Mouse (Mus musculus) spleen, postnatal 10 days (tissue): ENCODE results near the gene Zdhhc12.
A peak's percentile ranks its signal among the peaks of the same experiment; 100 is the strongest.
"Not testable (repeated sequence)": the region's sequence is repeated elsewhere in the genome, so short reads cannot be mapped to it uniquely, and the experiment has no call there.

Experiments
- DNase-seq, 2 experiments: peaks; one replicate each; pipeline ENCODE4 v3.0.0; 2021 to 2022; ENCODE audit warnings: low spot score in 2 of 2

Gene Zdhhc12

DNA sequence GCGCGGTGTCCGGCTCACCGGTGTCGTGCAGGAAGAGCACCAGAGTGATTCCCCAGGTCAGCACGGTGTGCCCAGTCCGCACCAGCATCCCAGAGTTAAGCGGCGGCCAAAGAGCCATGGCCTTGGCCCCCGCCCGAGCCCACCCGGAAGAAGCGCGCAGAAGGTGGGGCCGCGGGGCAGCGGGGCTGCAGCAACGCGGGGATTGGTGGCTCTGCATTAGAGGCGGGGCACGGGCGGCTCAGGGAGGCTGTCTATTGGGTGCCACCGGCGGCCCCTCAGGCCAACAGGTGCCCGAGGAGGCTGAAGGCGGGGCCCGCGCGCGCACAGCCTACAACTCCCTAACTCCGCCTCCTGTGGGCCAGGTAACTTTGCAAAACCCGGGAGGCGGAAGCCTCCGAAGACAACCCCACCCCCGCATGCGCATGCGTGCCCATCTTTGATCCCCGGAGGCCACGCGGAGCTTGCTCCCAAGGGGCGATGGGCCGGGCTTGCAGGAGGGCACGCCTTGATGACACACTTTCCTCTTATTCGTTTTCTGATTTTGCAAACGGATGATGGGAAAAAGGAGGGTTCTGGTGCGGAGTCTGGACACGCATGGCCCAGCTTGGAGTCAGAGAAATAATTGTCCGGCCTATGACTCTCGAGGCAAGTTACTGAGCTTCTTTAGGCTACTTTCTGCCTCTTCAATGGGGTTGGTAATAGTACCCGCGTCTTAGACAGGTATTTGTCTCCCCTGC lies at the start of gene Zdhhc12:
TSS of gene Zdhhc12 (minus strand) at position 178 of the 737 bp plus-strand sequence.
- peak; percentile 84 to 96 for DNase-seq

- DNase-seq, result not testable (repeated sequence)
Measured at GRCm38 (mm10) chr2:30140021-30140420, 46.6 kb upstream of the Zdhhc12 start.

GRCm38 (mm10) chr2:30136458-30136857 lies 43.0 kb upstream of the Zdhhc12 start:
- no peak for DNase-seq

- no peak for DNase-seq
Measured at GRCm38 (mm10) chr2:30134928-30135620, 41.6 kb upstream of the Zdhhc12 start.

DNA sequence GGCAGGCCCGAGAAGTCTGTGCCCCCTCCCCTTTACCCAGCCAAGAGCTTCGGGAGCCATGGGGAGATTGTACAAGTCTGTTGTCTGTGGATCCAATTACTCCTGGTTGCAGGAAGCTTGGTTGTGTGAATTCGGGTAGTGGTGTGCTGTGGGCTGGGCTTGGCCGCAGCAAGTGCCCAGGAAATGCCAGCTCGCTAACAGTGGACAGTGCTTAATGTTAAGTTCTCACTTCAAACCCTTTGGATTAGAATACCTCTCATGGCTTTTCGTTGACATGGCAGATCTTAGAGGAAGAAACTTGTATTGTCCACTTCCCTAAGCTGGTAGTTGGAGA lies 40.9 kb upstream of the Zdhhc12 start:
- DNase-seq, result peak in 1 of 2 experiments; percentile 46

- peak; percentile 98 for DNase-seq
Measured at GRCm38 (mm10) chr2:30133613-30134377, 40.3 kb upstream of the Zdhhc12 start, which contains the start of gene Tbc1d13. Gene Tbc1d13 (plus strand): TSS chr2:30133746.

- DNase-seq, result peak in 1 of 2 experiments; percentile 40
Measured at GRCm38 (mm10) chr2:30132801-30133612, 39.6 kb upstream of the Zdhhc12 start.

- DNase-seq, result not testable (repeated sequence)
Measured at GRCm38 (mm10) chr2:30131240-30131639, 37.8 kb upstream of the Zdhhc12 start.

- DNase-seq, result no peak
Measured at GRCm38 (mm10) chr2:30130156-30130555, 36.7 kb upstream of the Zdhhc12 start.

DNA sequence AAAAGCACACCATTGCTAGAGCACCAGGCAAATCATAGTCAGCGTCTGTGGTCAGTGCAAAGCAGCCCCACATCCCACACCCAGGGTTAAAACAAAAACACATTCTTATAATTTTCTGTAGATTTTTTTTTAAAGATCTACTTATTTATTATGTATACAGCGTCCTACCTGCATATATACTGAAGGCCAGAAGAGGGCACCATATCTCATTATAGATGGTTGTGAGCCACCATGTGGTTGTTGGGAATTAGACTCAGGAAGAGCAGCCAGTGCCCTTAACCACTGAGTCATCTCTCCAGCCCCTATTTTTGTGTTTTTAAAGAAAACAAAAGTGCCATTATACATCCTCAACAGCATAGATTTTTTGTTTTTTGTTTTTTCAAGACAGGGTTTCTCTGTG lies 35.3 kb upstream of the Zdhhc12 start:
- peak in 1 of 2 experiments; percentile 47 for DNase-seq

DNA sequence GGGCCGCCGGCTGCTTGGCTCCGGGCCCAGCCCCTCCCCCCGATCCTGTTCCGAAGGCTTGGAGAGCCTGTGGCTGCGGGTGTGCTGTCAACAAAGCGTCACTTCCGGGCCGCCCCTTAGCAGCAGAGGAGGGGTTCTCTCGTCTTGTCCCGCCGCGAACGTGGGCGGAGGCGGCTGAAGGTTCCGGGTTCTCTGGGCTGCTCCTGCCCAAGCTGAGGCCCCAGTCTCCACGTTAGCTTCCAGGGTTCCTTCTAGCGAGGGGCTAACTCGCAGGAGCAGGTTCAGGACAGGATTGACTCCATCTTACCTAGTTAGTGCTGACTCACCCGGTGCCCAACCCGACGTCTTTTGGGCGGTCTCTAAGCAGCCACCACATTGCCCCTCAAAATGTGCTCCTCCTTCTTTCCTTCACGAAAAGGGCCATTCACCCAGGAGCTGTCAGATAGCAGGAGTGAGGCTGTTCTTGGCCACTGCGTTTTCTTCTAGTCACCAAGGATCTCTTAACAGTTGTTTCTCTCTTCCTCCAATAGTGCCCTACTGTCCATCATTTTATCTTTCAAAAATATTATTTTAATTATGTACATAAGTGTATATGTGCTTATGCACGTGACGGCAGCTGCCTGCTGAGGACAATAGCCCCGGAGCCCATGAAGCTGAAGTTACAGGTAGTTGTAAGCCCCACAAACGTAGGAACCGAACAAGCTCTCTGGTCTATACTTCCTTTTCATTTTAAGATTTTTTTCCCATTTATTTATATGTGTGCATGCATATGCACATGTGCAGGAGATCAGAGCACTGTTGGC lies 31.2 kb upstream of the Zdhhc12 start, which contains the start of gene Zer1:
TSS of gene Zer1 (minus strand) at position 114 of the 803 bp plus-strand sequence.
- DNase-seq, result peak; percentile 92 to 97

DNA sequence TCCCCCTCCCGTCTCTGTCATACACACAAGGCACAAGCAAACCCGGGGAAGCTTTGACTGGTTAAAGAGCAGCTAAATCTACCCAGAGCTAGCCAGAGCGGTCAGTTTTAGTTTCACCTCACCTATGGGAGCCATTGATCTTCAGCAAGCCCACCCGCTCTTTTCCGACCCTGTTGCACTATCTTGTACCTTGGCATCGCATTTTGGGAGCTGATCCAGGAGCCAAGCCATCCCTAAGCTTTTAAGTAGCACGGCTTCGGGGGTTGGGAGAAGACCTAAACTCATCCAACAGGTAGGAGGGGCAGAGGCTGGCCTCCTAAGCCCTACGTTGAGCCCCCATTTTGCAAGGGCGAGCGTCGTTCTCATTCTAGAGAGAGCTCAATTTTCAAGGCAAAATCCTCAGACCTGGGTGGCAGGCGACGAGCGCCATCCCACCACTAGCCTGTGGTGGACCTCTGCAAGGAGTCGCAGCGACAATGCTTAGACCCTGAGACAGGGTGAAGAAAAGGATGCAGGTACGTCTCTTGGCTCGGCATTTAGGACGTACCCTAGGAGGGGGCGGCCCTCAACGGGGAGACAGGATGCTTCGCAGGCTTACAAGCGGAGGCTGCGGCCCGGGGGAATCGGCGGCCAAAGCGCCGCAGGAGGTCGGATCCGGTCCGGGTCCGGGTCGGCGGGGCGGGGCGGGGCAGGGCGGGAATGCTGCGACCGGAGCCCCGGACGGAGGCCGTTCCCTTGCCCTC lies 30.5 kb upstream of the Zdhhc12 start:
- DNase-seq, result peak in 1 of 2 experiments; percentile 39

DNA sequence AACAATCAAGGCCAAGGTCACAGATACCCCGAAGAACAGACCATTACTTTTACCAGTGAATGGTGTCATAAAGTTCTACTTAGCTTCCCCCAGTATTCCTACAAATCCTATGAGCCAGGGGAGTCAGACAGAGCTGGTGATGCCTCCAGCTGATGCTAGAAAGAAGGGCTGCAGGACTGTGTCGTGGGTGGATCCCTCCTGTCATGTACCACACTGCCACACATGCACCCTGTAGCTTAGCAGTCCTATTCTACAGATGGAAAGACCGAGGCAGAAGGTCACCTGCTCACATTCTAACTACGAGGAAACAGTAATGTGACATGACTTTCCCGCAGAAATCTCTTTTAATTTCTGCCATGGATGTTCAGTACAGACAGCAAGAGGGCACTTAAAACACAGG lies 29.3 kb upstream of the Zdhhc12 start:
- DNase-seq, result no peak

DNA sequence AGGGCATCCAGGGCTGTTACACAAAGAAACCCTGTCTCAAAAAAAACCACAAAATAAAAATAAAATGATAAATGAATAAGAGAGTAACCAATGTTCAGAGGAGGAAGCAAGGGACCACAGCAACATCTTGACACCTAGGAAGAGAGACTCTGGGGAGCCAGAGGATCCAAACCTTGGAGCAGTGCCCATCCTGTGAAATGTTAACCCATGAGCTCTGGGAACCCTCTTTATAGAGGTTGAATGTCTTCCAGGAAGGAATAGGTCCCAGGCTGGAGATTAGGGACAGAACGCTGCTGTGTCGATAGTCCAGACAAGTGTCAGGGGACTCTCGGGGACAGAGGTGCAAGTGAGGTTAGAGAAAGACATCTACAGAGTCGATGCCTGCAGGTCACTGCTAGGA lies 26.8 kb upstream of the Zdhhc12 start:
- no peak for DNase-seq

DNA sequence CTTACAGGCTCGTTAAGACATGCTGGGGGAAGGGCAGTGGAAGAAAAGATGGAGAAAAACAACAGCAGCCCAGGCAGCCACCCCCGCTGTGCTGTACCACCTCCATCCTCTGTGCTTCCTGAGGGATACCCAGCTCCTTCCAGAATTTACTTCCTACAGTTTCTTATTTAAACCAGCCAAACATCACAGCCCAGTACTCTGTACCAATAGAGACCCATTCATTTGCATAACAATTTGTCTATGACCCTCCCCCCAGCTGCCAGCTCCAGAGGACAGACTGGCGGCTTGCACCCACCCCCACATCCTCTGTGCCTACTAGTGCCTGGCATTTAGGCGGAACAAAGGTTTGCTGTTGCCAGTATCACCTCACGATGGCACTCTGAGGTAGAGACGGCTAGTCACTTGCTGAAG lies 26.2 kb upstream of the Zdhhc12 start:
- DNase-seq, result peak in 1 of 2 experiments; percentile 74

DNA sequence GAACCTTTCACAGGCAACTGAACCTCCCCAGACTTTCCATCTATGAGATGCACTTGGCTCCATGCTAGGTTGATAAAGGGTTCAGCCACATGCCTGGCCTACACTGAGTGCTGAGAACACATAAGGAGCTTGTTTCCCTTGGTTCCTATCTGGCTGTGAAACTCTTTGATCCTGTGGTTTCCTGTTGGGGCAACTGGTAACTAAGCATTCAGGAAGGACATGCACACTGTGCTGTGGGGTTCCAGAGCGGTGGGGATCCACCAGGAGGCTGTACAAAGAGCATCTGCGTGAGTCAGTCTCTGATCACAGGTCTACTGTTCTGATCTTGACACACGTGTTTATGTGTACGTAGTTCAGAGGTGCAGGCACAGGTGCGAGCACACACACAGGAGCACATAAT lies 19.1 kb upstream of the Zdhhc12 start:
- no peak for DNase-seq

DNA sequence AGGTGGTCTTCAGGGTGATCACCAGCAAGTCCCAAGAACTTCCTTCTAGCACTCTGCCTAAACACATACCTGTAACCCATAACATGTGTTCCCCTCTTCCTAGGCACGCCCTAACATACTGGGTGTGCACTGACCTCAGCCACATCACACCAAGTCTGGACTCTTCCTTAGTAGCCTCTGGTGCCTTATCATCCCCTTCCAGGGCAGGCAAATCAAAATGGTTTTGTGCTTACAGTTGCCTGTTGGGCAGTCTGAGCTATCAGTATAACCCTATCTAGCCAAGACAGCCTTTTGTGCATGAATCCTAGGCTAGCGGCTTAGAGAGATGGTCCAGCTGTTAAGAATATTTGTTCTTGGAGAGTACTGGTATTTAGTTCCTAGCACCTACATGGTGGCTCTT lies 18.1 kb upstream of the Zdhhc12 start:
- no peak for DNase-seq

GRCm38 (mm10) chr2:30108260-30108659 lies 14.8 kb upstream of the Zdhhc12 start:
- no peak for DNase-seq

- DNase-seq, result no peak
Measured at GRCm38 (mm10) chr2:30107646-30108045, 14.2 kb upstream of the Zdhhc12 start.

- peak; percentile 63 to 83 for DNase-seq
Measured at GRCm38 (mm10) chr2:30106364-30106763, 12.9 kb upstream of the Zdhhc12 start.
